Mouse (Mus musculus) kidney, adult 11 months (tissue): Measurements from ENCODE around the gene Rpl23a.

Experiments used
- DNase-seq: peaks from one replicate; pipeline ENCODE4 v3.0.0; 2022

Rpl23a gene

GRCm38 (mm10) chr11:78183884-78184514 lies 615 bp upstream of the Rpl23a start:
- DNase-seq, result peak; percentile 18

- DNase-seq, result no peak
These were observed 934 bp downstream of the Rpl23a start for GRCm38 (mm10) chr11:78182450-78182849.

- no peak for DNase-seq
These were observed 1.5 kb downstream of the Rpl23a start for GRCm38 (mm10) chr11:78181830-78182357.

GRCm38 (mm10) chr11:78180081-78180761 lies 3.2 kb downstream of the Rpl23a start:
- DNase-seq, result no peak

- no peak for DNase-seq
These were observed 3.9 kb downstream of the Rpl23a start for GRCm38 (mm10) chr11:78179438-78179999.

GRCm38 (mm10) chr11:78178859-78179437 lies 4.4 kb downstream of the Rpl23a start:
- peak; percentile 90 for DNase-seq

- peak; percentile 97 for DNase-seq
These were observed 5.2 kb downstream of the Rpl23a start for GRCm38 (mm10) chr11:78177903-78178858.

- DNase-seq, result peak; percentile 96
These were observed 5.9 kb downstream of the Rpl23a start for GRCm38 (mm10) chr11:78177437-78177836.

GRCm38 (mm10) chr11:78176905-78177331 lies 6.5 kb downstream of the Rpl23a start:
- no peak for DNase-seq

- DNase-seq, result peak; percentile 97
These were observed 7.0 kb downstream of the Rpl23a start, which contains the start of the genes Nek8 and Tlcd1 for GRCm38 (mm10) chr11:78176402-78176862. Nek8 (minus strand) TSS chr11:78176675. Tlcd1 (plus strand) TSS chr11:78176711.

- DNase-seq, result no peak
These were observed 7.5 kb downstream of the Rpl23a start for GRCm38 (mm10) chr11:78175771-78176401.

- DNase-seq, result no peak
These were observed 8.9 kb downstream of the Rpl23a start for GRCm38 (mm10) chr11:78174506-78174905.

GRCm38 (mm10) chr11:78172748-78173383 lies 10.5 kb downstream of the Rpl23a start:
- DNase-seq, result no peak

- DNase-seq, result no peak
These were observed 11.2 kb downstream of the Rpl23a start for GRCm38 (mm10) chr11:78172034-78172747.

- DNase-seq, result no peak
These were observed 12.1 kb downstream of the Rpl23a start for GRCm38 (mm10) chr11:78171328-78171727.

- peak; percentile 61 for DNase-seq
These were observed 13.1 kb downstream of the Rpl23a start for GRCm38 (mm10) chr11:78170306-78170705.

- DNase-seq, result no peak
These were observed 14.6 kb downstream of the Rpl23a start for GRCm38 (mm10) chr11:78168541-78169468.

GRCm38 (mm10) chr11:78167257-78167959 lies 16.0 kb downstream of the Rpl23a start:
- DNase-seq, result no peak

GRCm38 (mm10) chr11:78166640-78167039 lies 16.7 kb downstream of the Rpl23a start:
- DNase-seq, result no peak
